Mouse (Mus musculus): Measurements from ENCODE around the gene Bpifb3. TPM values are rescaled to one million over a fixed set of nuclear protein-coding genes. Genes with fewer than 3 reads are reported as not detected.

The Bpifb3 gene
- total RNA-seq, 2 experiments from 2014 or later, result not detected

DNA sequence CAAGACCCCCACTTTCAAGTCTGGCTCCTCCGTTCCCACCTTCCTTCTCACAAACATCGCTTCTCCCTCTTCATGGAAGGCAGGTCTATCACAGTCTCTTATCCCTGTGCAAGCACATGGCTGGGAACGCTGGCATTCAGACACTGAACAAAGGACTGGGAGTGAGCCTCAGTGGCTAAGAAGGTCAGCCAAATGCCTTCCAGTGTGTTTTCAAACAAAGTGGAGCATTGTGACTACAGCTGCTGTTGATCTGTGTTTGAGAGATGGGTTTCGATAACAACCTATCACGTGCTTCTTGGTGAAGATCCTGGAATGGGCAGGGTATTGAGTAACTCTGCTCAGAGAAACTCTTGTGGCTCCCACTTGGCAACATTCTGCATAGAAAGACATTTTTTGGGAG is 52.2 kb downstream of the Bpifb3 start:
- DNase-seq (ENCODE audit: extremely low spot score in 1 of 2, low spot score in 2 of 2), result no peak
- intact Hi-C loops (cut with DNase I), result no loop called here

DNA sequence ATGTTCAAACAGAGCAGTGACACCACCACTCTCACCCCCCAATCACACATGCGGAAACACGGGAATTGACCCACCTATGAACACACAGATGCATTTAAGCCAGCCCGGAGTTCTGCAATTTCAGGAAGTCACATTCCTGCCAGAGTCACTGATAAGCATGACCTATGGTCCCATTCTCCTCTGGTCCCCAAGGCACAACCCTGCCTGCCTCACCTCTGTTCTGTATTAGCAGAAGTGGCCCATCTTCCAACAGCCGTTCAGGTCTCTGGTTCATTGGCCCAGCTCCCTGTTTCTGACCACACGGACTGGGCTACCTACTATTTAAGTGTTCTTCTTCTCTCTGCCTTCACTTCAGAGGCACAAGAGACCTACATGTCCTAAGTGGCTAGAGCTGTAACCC is 56.6 kb downstream of the Bpifb3 start, which contains the start of gene Bpifa6:
TSS of gene Bpifa6 (plus strand) at position 364 of the 400 bp plus-strand sequence.
- DNase-seq (ENCODE audit: extremely low spot score in 1 of 2, low spot score in 2 of 2), result no peak
- intact Hi-C loops (cut with DNase I), result no loop called here

Other genes with a start within 250 kb of the Bpifb3 start
- gene Dnmt3c, start 221.6 kb upstream of the Bpifb3 start, total RNA-seq (2021), result under 1 TPM in 1 of 2 experiments, not detected in 1; 0.17 TPM
- 100 to 1,000 TPM; 183 to 200 TPM for gene Mapre1, start 177.0 kb upstream of the Bpifb3 start, total RNA-seq (2021)
- gene Efcab8, start 138.3 kb upstream of the Bpifb3 start, total RNA-seq (2021), result under 1 TPM; 0.45 to 0.56 TPM
- not detected for gene Sun5, start 47.1 kb upstream of the Bpifb3 start, total RNA-seq (2021)
- gene Bpifb2, start 43.2 kb upstream of the Bpifb3 start, total RNA-seq (2021), result not detected
- gene Bpifb6, start 17.8 kb upstream of the Bpifb3 start, total RNA-seq (2021), result not detected
- gene Bpifb4, start 20.0 kb downstream of the Bpifb3 start, total RNA-seq (2021), result not detected
- gene Bpifa6, start 56.7 kb downstream of the Bpifb3 start, total RNA-seq (2021), result not detected
- gene Bpifa2, start 90.0 kb downstream of the Bpifb3 start, total RNA-seq (2021), result not detected
- not detected for gene Bpifa3, start 212.1 kb downstream of the Bpifb3 start, total RNA-seq (2021)
- not detected for gene Bpifa1, start 224.7 kb downstream of the Bpifb3 start, total RNA-seq (2021)
- gene Bpifa5, start 244.4 kb downstream of the Bpifb3 start, total RNA-seq (2021), result not detected